Mouse (Mus musculus) embryonic facial prominence, embryonic 14.5 days (tissue): Measurements from ENCODE around the gene Cutc. TPM values are rescaled to one million over a fixed set of nuclear protein-coding genes. Genes with fewer than 3 reads are reported as not detected.

ENCODE experiments used
- ATAC-seq: fragments of 200-750 bp; cut with Nextera tagmentation; 2 replicates; pipeline ENCODE4 v1.8.0; 2017; ENCODE audit warnings: low read depth, moderate number of reproducible peaks, moderate TSS enrichment
- DNase-seq: peaks from one replicate; pipeline ENCODE4 v3.0.0-alpha.2; 2015; ENCODE audit warnings: low spot score
- H3K27ac ChIP-seq: fragments of 300-500 bp; sonication (generic); replicated peaks from 2 replicates; pipeline ENCODE4 v1.5.1; 2014; ENCODE audit warnings: low read depth, mild to moderate bottlenecking, low read length, moderate library complexity
- H3K27me3 ChIP-seq: fragments of 300-500 bp; sonication (generic); replicated peaks from 2 replicates; pipeline ENCODE4 v1.6.1; 2014; ENCODE audit warnings: low read length; ENCODE audit not compliant: control insufficient read depth, insufficient read depth
- H3K36me3 ChIP-seq: fragments of 300-500 bp; sonication (generic); 2 replicates; pipeline ENCODE4 v1.6.1; 2014; ENCODE audit warnings: low read length, mixed read lengths; ENCODE audit not compliant: control insufficient read depth, insufficient read depth
- H3K4me1 ChIP-seq: fragments of 300-500 bp; sonication (generic); 2 replicates; pipeline ENCODE4 v1.6.1; 2014; ENCODE audit warnings: antibody characterized with exemption, low read length; ENCODE audit not compliant: control insufficient read depth, insufficient read depth
- H3K4me2 ChIP-seq: fragments of 300-500 bp; sonication (generic); 2 replicates; pipeline ENCODE4 v1.6.1; 2014; ENCODE audit warnings: low read depth, mild to moderate bottlenecking, low read length, moderate library complexity, mixed read lengths
- H3K4me3 ChIP-seq: fragments of 300-500 bp; sonication (generic); 2 replicates; pipeline ENCODE4 v1.5.1; 2014; ENCODE audit warnings: low read depth, mild to moderate bottlenecking, low read length
- H3K9ac ChIP-seq: fragments of 300-500 bp; sonication (generic); 2 replicates; pipeline ENCODE4 v1.6.1; 2014; ENCODE audit warnings: low read depth, mild to moderate bottlenecking, low read length, moderate library complexity, mixed read lengths
- H3K9me3 ChIP-seq: fragments of 300-500 bp; sonication (generic); 2 replicates; pipeline ENCODE4 v1.6.1; 2016; ENCODE audit warnings: low read length; ENCODE audit not compliant: control insufficient read depth
- WGBS: fragments of 180-500 bp; shearing (Covaris S2); extraction: QIAGEN DNeasy Blood & Tissue Kit; methylation state at CpG from one replicate; pipeline ENCODE4 v1.1.7; 2014; 5-methylcytosine and 5-hydroxymethylcytosine counted together
- polyA plus RNA-seq: library from polyadenylated mRNA; unstranded; fragments of >200 nt; fragmentation: Nextera tagmentation; extraction: Ambion mirVana; gene quantifications from 2 replicates; pipeline ENCODE4 v1.2.1, GENCODE M21; 2014

Gene Cutc
- polyA plus RNA-seq, 1 experiment from 2014 or later: 9.9 TPM

DNA sequence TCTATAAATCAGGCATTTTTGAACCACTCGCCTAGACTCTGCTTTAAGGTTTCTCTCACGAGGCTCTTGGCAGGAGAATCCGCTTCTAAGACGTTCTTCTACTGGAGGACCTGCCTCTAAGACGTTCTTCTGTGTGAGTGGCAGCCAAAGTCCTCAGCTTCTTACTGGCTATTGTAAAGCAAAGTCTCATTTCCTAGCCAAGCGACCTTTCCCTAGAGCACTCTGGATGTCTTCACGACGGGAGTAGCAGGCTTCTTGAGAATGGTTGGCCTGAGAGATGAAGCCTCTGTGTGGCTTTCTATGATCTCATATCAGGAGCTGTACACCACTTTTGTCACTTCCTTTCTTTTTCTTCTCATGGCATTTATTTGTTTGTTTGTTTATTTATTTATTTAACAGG lies 42.7 kb downstream of the Cutc start:
- H3K9me3 ChIP-seq: no peaks in the 10 kb centered on the region
- no peak overlapping the region for H3K4me2 ChIP-seq
- 81% methylated on average over 8 of the region's 8 CpGs for WGBS
- H3K27me3 ChIP-seq: no peaks in the 10 kb centered on the region
- ATAC-seq: no peak
- no peak overlapping the region for H3K9ac ChIP-seq
- no peak overlapping the region for H3K4me3 ChIP-seq
- H3K27ac ChIP-seq: no peak overlapping the region
- DNase-seq: no peak
- no peaks in the 10 kb centered on the region for H3K4me1 ChIP-seq
- H3K36me3 ChIP-seq: no peaks in the 10 kb centered on the region

DNA sequence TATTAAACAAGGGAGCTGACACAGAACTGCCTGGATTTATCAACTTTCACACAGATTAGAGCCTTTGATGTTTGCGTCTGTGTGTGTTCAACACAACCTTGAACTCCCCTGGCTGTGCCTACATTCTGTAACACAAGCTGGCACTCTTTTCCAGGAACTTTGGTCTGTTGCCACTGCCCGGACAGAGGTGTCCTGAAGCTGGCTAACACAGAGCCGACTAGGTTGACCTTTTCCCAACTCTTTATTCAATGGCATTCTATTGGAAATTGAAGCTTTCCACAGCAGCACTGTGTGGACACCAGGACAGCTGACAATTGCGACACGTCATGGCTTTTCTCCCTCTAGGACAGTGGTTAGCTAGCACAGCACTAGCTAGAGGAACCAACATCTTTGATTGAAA lies 44.4 kb downstream of the Cutc start:
- DNase-seq: no peak

DNA sequence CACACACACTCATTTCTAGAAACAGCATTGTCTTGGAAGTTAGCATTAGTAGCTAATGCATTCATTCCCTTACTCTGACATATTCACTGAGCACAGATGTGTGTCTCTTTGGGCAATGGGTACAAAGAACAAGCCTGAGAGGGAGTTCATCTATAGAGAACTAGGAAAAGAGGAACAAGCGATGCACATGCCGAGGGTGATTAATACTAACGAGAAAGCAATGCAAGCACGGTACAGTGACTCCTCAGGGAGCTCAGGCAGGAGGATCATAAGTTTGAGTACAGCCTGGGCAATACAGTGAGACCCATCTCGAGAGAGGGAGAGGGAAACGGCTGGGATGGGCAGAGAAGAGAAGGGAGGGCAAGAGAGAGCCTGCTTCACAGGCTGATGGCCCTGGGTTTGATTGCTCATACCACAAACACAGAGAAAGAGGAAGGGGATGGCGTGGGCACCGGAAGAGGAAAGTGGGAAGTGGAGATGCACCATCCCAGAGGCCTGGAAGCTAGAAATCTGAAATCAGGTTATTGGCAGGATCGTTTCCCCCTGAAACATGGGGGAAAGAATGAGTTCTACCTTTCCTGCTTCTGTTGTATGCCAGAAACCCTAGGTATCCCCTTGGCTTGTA lies 48.7 kb downstream of the Cutc start:
- WGBS: 83% methylated on average over 9 of the region's 9 CpGs
- no peak overlapping the region for H3K27ac ChIP-seq
- no peak for DNase-seq

More for the DNA sequence above, 44.4 kb downstream of the Cutc start:
- H3K27ac ChIP-seq: no peak overlapping the region
- H3K27me3 ChIP-seq: no peaks in the 10 kb centered on the region
- H3K9ac ChIP-seq: no peak overlapping the region
- no peaks in the 10 kb centered on the region for H3K4me1 ChIP-seq
- WGBS: 76% methylated on average over 5 of the region's 5 CpGs
- no peak overlapping the region for H3K4me2 ChIP-seq
- no peak overlapping the region for H3K4me3 ChIP-seq
- no peak for ATAC-seq
- H3K36me3 ChIP-seq: no peaks in the 10 kb centered on the region
- H3K9me3 ChIP-seq: no peaks in the 10 kb centered on the region

DNA sequence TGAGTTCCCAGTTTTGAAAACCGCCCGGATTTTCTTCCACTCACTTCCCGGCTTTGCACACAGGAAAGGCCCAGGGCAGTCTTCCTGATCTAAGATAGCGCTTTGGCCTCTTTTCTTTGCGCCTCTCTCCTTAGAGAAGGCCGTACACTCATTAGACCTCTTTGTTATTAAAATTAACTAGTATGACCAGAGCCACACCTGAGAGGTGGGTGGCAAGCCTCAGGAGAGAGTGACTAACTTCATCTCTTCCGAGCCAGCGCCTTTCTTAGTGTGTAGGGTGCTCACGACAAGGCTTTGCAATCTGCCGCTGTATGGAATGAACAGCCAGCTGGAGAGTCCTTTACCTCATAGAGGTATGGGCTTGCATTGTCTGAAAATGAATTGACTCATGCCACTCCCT lies 51.1 kb downstream of the Cutc start:
- Histone ChIP-seq H3K36me3 (no peaks in the 10 kb centered on the region), H3K9me3 (no peaks in the 10 kb centered on the region), H3K4me2 (no peak overlapping the region), H3K27me3 (no peaks in the 10 kb centered on the region), H3K9ac (no peak overlapping the region), H3K27ac (no peak overlapping the region), H3K4me1 (no peaks in the 10 kb centered on the region), H3K4me3 (no peak overlapping the region)
- 79% methylated on average over 10 of the region's 10 CpGs for WGBS
- ATAC-seq (no peak), DNase-seq (no peak)

More for the DNA sequence above, 48.7 kb downstream of the Cutc start:
- Histone ChIP-seq H3K9me3 (no peaks in the 10 kb centered on the region), H3K4me3 (no peak overlapping the region), H3K36me3 (no peaks in the 10 kb centered on the region), H3K27me3 (no peaks in the 10 kb centered on the region), H3K4me1 (no peaks in the 10 kb centered on the region), H3K4me2 (no peak overlapping the region), H3K9ac (no peak overlapping the region)
- no peak for ATAC-seq

DNA sequence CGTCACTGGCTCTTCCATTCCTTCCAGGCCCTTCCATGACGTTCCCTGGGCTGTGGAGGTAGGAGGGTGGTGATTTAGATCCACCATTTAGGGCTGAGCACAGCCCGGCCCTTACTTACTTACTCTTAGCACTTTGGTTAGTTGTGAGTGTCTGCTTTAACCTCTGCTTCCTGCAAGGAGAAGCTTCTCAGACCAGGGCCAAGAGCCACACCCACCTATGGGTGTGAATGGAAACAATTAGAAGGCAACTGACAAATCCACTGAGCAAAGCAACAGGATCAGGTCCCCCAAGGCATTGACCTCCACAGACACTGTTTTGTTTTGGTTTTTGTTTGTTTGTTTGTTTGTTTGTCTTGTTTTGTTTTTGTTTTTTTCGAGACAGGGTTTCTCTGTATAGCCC lies 56.5 kb downstream of the Cutc start:
- Histone ChIP-seq H3K9ac (no peak overlapping the region), H3K9me3 (no peaks in the 10 kb centered on the region), H3K4me3 (no peak overlapping the region), H3K27me3 (no peaks in the 10 kb centered on the region), H3K4me2 (no peak overlapping the region), H3K27ac (no peak overlapping the region), H3K4me1 (no peaks in the 10 kb centered on the region), H3K36me3 (no peaks in the 10 kb centered on the region)
- no peak for ATAC-seq
- WGBS: 40% methylated on average over 4 of the region's 4 CpGs
- DNase-seq: no peak

DNA sequence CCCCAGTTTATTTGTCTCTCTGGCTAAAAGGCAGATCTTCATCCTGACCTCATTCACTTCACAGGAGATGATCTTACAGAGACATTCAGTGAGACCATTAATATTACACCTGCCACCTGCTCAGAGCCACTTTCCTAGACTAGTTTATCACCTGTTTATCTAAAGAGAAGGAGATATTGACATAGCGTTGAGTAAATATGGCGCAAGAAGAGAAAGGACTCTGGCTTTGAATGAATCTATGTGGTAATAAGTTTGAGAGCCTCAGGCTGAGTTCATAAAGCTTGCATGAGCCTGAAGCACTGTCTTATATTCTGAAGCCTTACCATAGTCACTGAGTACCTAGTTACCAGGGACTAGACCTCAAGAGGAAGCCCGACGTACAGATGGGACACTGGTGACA lies 58.6 kb downstream of the Cutc start:
- H3K27ac ChIP-seq: no peak overlapping the region

DNA sequence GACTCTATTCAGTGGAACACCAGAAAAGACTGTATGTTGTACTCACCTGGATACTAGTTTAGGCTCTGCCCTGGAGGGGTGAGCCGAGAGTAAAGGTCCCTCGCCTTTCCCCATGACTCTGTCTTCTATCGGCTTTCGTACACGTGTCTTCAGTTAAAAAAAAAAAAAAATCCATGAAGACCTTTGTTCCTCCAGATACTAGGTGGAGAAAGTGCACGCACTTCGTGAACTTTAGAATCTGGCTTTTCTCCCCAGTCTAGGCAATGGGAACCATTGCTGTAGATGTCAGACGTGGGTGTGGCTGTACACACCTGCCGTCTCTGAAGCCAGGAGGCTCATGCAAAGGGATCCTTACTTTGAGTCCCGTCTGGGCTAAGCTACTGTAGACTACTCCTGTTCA lies 60.5 kb downstream of the Cutc start:
- Histone ChIP-seq H3K27me3 (no peaks in the 10 kb centered on the region), H3K4me3 (no peak overlapping the region), H3K4me1 (0 out of 2 replicates have a peak, but pooled peaks cover 5% of the 10 kb centered on the region), H3K4me2 (no peak overlapping the region), H3K9ac (no peak overlapping the region), H3K9me3 (no peaks in the 10 kb centered on the region), H3K36me3 (no peaks in the 10 kb centered on the region), H3K27ac (no peak overlapping the region)
- ATAC-seq (no peak), DNase-seq (no peak)
- WGBS: 83% methylated on average over 10 of the region's 10 CpGs

More for the DNA sequence above, 58.6 kb downstream of the Cutc start:
- Histone ChIP-seq H3K4me1 (0 out of 2 replicates have a peak, but pooled peaks cover 5% of the 10 kb centered on the region), H3K9me3 (no peaks in the 10 kb centered on the region), H3K27me3 (no peaks in the 10 kb centered on the region), H3K4me2 (no peak overlapping the region), H3K4me3 (no peak overlapping the region), H3K9ac (no peak overlapping the region), H3K36me3 (no peaks in the 10 kb centered on the region)
- no peak for ATAC-seq
- no peak for DNase-seq
- WGBS: 97% methylated on average over 4 of the region's 4 CpGs

DNA sequence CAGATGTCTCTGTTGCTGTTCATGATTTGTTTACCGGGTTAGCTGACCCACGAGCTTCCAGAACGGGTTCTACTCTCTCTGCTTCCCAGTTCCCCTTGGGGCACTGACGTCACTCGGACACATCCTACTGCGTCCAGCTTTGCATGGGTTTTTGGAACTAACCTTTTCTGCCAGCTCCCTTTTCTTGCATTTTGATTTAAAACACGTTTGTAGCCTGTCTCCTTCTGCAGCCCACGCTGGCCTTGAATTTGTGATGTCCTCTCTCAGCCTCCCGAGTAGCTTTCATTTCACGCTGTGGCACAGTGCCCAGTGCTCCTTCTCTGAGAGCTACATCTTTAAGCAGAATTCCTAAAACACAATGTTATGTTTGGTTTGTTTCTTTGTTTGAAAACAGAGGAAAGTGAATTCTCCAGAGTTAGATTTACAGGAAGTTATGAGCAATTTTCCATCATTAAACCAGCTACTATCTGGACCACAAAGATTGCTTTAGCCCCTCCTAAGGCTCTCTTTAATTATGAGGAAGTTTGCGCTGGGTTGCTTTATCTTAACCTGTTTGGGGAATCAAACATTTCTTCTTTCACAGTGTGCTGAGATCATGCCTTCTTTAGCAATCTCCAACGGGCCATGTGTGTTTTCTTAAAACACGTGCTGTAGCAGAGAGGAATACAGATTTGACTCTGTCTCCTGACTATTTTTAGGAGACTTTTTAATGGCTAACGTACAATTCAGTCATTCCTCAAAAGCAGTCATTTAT lies 63.0 kb downstream of the Cutc start:
- H3K9me3 ChIP-seq: no peaks in the 10 kb centered on the region
- H3K27me3 ChIP-seq: no peaks in the 10 kb centered on the region
- H3K9ac ChIP-seq: 0 out of 2 replicates have a peak overlapping the region, but pooled peaks have one; percentile 12
- 52% methylated on average over 14 of the region's 14 CpGs for WGBS
- peak; percentile 50 for DNase-seq
- H3K27ac ChIP-seq: peak overlapping the region; percentile 44
- H3K36me3 ChIP-seq: no peaks in the 10 kb centered on the region
- H3K4me3 ChIP-seq: peak overlapping the region; percentile 6; the same call in 1 of the 2 replicates
- H3K4me1 ChIP-seq: 0 out of 2 replicates have a peak, but pooled peaks cover 5% of the 10 kb centered on the region
- ATAC-seq: no peak
- H3K4me2 ChIP-seq: peak overlapping the region; percentile 33; the same call in 1 of the 2 replicates
